9 mouse cellular contexts compared by ENCODE assay signal in the genomic region with DNA sequence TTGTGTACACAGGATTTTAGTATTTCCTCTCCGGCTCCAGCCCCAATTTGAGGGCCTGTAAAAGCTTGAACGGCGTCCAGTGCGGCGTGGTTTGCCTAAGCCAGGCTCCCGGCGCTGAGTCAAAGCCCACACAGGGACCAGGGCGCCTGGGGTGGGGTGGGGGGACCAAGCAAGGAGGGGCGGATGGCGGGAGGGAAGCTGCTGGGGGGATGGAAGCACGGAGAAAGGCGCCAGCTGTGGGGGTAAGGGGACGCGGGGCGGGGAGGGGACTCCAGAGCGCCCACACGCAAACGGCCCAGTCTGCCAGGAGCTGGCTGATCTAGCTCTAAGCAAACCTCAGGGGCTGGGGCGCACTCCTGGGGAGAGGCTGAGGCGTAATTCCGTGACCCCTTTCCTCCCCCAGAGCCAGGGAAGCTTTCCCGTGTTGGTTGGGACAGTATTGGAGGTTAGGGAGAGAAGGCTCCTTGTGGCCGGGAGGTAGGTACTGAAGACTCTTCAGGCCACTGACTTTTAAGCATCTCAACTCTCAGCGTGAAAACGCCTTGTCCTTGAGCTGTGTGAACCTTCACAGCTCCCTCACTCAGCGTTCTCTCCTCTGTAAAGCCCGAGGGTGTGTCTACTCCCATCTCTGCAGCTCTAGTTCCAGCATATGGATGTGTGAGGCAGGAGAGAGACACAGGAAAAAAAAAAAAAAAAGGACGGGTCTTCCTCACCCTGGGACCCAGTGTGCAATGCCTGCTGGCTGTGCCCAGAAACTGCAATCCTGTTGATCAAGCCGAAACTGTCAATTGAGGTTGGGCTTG. TPM values are rescaled to one million over a fixed set of nuclear protein-coding genes. Genes with fewer than 3 reads are reported as not detected.
DNase-seq lines count a peak whose midpoint lies in the region; ATAC-seq and TF ChIP-seq lines count a peak whose summit lies in the region.
"Had no signal": no experiment of that assay in that cellular context is flagged by ENCODE, and none has a peak within 500 bp of the region (broad histone marks: within the 10 kb centered on the region; RNA-seq: fewer than 3 reads in every experiment).

No protein-coding gene starts in this region.

- H3K79me2 ChIP-seq in myocyte (ENCODE audit: control insufficient read depth, insufficient read depth): no peaks in the 10 kb centered on the region

- H3K4me2 ChIP-seq in myocyte (ENCODE audit: low read depth): peak overlapping the region; percentile 80

- TF ChIP-seq CTCF in thymus, adult 2 months (IDR thresholded peaks at IDR 0.05; ENCODE audit: borderline replicate concordance, control insufficient read depth, extremely low read depth, insufficient read depth, low read length, poor library complexity): no peak

- H3K4me1 ChIP-seq in forebrain, embryonic 10.5 days: peaks cover 28% of the 10 kb centered on the region
- H3K4me1 ChIP-seq in limb, embryonic 10.5 days: peaks cover 53% of the 10 kb centered on the region
- peaks cover 13% of the 10 kb centered on the region for H3K4me1 ChIP-seq in thymus, adult 2 months (replicated peaks; ENCODE audit: control insufficient read depth, insufficient read depth, low read length)

- intact Hi-C loops in heart, postnatal 14 days (cut with DNase I): loop anchor here (2.0 to 5.0 kb wide), 3 partner anchors 28 to 218 kb away; no protein-coding TSS in a partner anchor

- 4% methylated on average over 29 of the region's 29 CpGs for WGBS in forebrain, embryonic 10.5 days
- WGBS in limb, embryonic 10.5 days: 3% methylated on average over 29 of the region's 29 CpGs
- 12% methylated on average over 29 of the region's 29 CpGs for WGBS in thymus, adult 2 months

- no peak for ATAC-seq in megakaryocyte, adult 5-6 weeks (ENCODE audit: poor library complexity, severe bottlenecking)

- 0 out of 2 replicates have a peak, but pooled peaks cover 4% of the 10 kb centered on the region for H3K9me3 ChIP-seq in forebrain, embryonic 10.5 days
- no peaks in the 10 kb centered on the region for H3K9me3 ChIP-seq in limb, embryonic 10.5 days (replicated peaks)

- H3K36me3 ChIP-seq in forebrain, embryonic 10.5 days (replicated peaks): no peaks in the 10 kb centered on the region
- no peaks in the 10 kb centered on the region for H3K36me3 ChIP-seq in limb, embryonic 10.5 days
- H3K36me3 ChIP-seq in myocyte (ENCODE audit: control insufficient read depth, insufficient read depth): no peaks in the 10 kb centered on the region
- no peaks in the 10 kb centered on the region for H3K36me3 ChIP-seq in thymus, adult 2 months (ENCODE audit: control insufficient read depth, insufficient read depth, low read length)

- peak overlapping the region; percentile 83 for H3K27ac ChIP-seq in forebrain, embryonic 10.5 days
- H3K27ac ChIP-seq in limb, embryonic 10.5 days: peak overlapping the region; percentile 90
- no peak overlapping the region for H3K27ac ChIP-seq in thymus, adult 2 months (ENCODE audit: control insufficient read depth, insufficient read depth, low read length)

- peak overlapping the region; percentile 46 for H3K4me3 ChIP-seq in forebrain, embryonic 10.5 days
- peak overlapping the region; percentile 49 for H3K4me3 ChIP-seq in limb, embryonic 10.5 days
- no peak overlapping the region for H3K4me3 ChIP-seq in myocyte
- H3K4me3 ChIP-seq in thymus, adult 2 months (ENCODE audit: control insufficient read depth, insufficient read depth, low read length): no peak overlapping the region

- H3K27me3 ChIP-seq in forebrain, embryonic 10.5 days (ENCODE audit: poor library complexity, severe bottlenecking): peaks cover 69% of the 10 kb centered on the region
- H3K27me3 ChIP-seq in limb, embryonic 10.5 days (ENCODE audit: low read depth, poor library complexity, severe bottlenecking): peaks cover 12% of the 10 kb centered on the region
- no peaks in the 10 kb centered on the region for H3K27me3 ChIP-seq in myocyte (ENCODE audit: control insufficient read depth, insufficient read depth, insufficient read length)
- no peaks in the 10 kb centered on the region; the same call in 1 of the 2 replicates for H3K27me3 ChIP-seq in thymus, adult 2 months (ENCODE audit: control insufficient read depth, insufficient read depth, low read length)

- DNase-seq in layer of hippocampus, postnatal 10 days (ENCODE audit: low spot score in 2 of 2): peak; percentile 49 to 50
- DNase-seq in layer of hippocampus, postnatal 25 days (ENCODE audit: extremely low spot score in 1 of 2, low spot score in 1 of 2): no peak
- peak; percentile 52 for DNase-seq in forebrain, embryonic 10.5 days (ENCODE audit: extremely low spot score, low spot score)
- DNase-seq in heart, postnatal 14 days: peak; percentile 64 to 65
- DNase-seq in limb, embryonic 10.5 days (ENCODE audit: low spot score): peak; percentile 68
- DNase-seq in thymus, adult 2 months: no peak

- no peak for TF ChIP-seq POLR2A in myocyte (IDR thresholded peaks at IDR 0.05; ENCODE audit: insufficient read length, low read depth)
- no peak for TF ChIP-seq POLR2A in thymus, adult 2 months (IDR thresholded peaks at IDR 0.05; ENCODE audit: control insufficient read depth, extremely low read depth, insufficient read depth, low read length, poor library complexity)

- H3ac ChIP-seq in myocyte (ENCODE audit: control insufficient read depth, insufficient read length): no peak overlapping the region

TF ChIP-seq in myocyte, 11 proteins besides CTCF, POLR2A, EP300 and RAD21:
- TF ChIP-seq MYOG (IDR thresholded peaks at IDR 0.05; ENCODE audit: control insufficient read depth in 1 of 3, insufficient read depth in 1 of 3, insufficient read length in 2 of 3, low read depth in 2 of 3): no peak
- no peak for TF ChIP-seq POLR2AphosphoS2 (IDR thresholded peaks at IDR 0.05; ENCODE audit: insufficient read length, low read depth)
- TF ChIP-seq REST (IDR thresholded peaks at IDR 0.05; ENCODE audit: insufficient read depth, insufficient read length): no peak
- no peak for TF ChIP-seq CEBPB (IDR thresholded peaks at IDR 0.05; ENCODE audit: insufficient read depth, poor library complexity, severe bottlenecking)
- no peak for TF ChIP-seq SRF (IDR thresholded peaks at IDR 0.05; ENCODE audit: control insufficient read depth, insufficient read length, low read depth)

RNA-seq across cellular contexts. Expression of a gene that starts 46.1 kb away (rescaled TPM):
- 1 to 10 TPM; 2.6 to 3.0 TPM for total RNA-seq in layer of hippocampus, postnatal 10 days (2021)
- total RNA-seq in layer of hippocampus, postnatal 25 days (2021): 1 to 10 TPM; 2.3 to 2.8 TPM
- polyA plus RNA-seq in forebrain, embryonic 10.5 days (2016; fragmentation: Nextera tagmentation; extraction: Ambion mirVana): 11.2 and 11.5 TPM in 2 replicates
- total RNA-seq in heart, postnatal 14 days (2021): 10 to 100 TPM; 10.1 to 11.3 TPM
- 24.9 and 28.0 TPM in 2 replicates for polyA plus RNA-seq in limb, embryonic 10.5 days (2016; fragmentation: Nextera tagmentation; extraction: Ambion mirVana)
- 2.1 TPM for polyA plus RNA-seq in myocyte (2012; fragmentation: generic; extraction: Trizol)
- polyA plus RNA-seq in thymus, adult 2 months (2012; rRNA removed): 3.6 and 3.8 TPM in 2 replicates
- total RNA-seq in megakaryocyte, adult 5-6 weeks (2015): 0.22 TPM in 1 of 2 replicates, not detected in the other
- 0.51 TPM in 1 of 2 replicates, not detected in the other for total RNA-seq in megakaryocyte, adult 5-6 weeks (2017)
- total RNA-seq: hematopoietic stem cell, adult 5-6 weeks had no signal

Comparison
In these comparisons a context has a peak if more than half of its experiments do, and no peak if none do; other contexts are left out.
1. DNase-seq: peak in layer of hippocampus, postnatal 10 days (2 of 2), forebrain, embryonic 10.5 days (single experiment), heart, postnatal 14 days (2 of 2) and limb, embryonic 10.5 days (single experiment); none in layer of hippocampus, postnatal 25 days (0 of 2) and thymus, adult 2 months (single experiment).
2. H3K4me3 ChIP-seq: peak in forebrain, embryonic 10.5 days (single experiment) and limb, embryonic 10.5 days (single experiment); none in myocyte (single experiment) and thymus, adult 2 months (single experiment).